Mouse (Mus musculus): ENCODE data around the gene Fbxo28. TPM values are rescaled to one million over a fixed set of nuclear protein-coding genes. Genes with fewer than 3 reads are reported as not detected.
A peak's percentile ranks its signal among the peaks of the same experiment; 100 is the strongest.

Fbxo28 gene
- polyA plus RNA-seq, 2 experiments, result 3.8 to 7.1 TPM

DNA sequence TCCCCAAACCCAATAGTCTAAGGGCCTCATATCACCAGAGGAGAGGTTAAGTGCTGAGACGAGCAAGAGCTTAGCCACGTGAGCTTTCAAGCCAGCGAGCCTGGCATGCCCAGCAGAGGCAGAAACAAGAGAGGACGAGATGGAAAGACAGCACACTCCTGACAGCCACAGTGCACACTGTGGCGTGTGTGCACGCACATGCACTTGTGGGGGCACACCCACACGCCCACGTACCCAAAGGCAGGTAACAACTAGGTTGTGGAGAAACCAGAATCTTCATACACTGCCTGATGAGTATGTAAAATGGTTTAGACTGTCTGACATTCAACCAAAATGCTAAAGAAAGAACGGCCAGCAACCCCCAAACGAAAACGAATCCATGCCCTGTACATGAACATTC is 60.9 kb downstream of the Fbxo28 start:
- no peak for DNase-seq (ENCODE audit: low read depth in 3 of 3, low spot score in 3 of 3)

DNA sequence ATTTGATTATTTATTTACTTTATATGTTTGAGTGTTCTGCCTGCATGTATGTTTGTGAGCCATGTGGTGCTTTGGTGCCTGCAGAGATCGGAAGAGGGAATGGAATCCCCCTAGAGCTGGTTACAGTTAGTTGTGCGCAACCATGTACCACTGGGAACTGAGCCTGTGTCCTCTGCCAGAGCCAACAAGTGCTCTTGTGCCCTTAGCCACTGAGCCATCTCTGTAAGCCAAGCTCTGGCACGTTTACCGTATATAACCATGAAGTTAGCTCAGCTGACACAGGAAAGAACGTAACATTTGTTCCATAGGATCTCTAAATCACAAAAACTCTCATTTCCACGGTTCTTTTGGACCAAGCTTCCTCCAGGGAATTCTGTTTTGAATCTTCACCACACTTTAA is 61.4 kb downstream of the Fbxo28 start:
- peaks cover 18 to 24% of the 10 kb centered on the region in 2 experiments for H3K4me1 ChIP-seq (replicated peaks; ENCODE audit: control insufficient read depth in 2 of 2, insufficient read depth in 2 of 2, low read length in 1 of 2)
- H3K27ac ChIP-seq, result no peak overlapping the region
- no peak for ATAC-seq (ENCODE audit: insufficient read depth)
- no peak overlapping the region for H3K4me3 ChIP-seq (ENCODE audit: insufficient read depth in 1 of 2, low read depth in 2 of 2, low read length in 2 of 2)
- H3K4me2 ChIP-seq (ENCODE audit: low read depth), result peak overlapping the region; percentile 91
- H3K9ac ChIP-seq (replicated peaks), result 0 out of 2 replicates have a peak overlapping the region, but pooled peaks have one; percentile 24
- H3K36me3 ChIP-seq (replicated peaks; ENCODE audit: control insufficient read depth, insufficient read depth, low read depth), result peaks cover 39% of the 10 kb centered on the region
- no peaks in the 10 kb centered on the region for H3K9me3 ChIP-seq (ENCODE audit: control insufficient read depth, low read length)
- no peak for DNase-seq (ENCODE audit: low read depth in 3 of 3, low spot score in 3 of 3)
- H3K27me3 ChIP-seq (ENCODE audit: control insufficient read depth, insufficient read depth, low read length), result no peaks in the 10 kb centered on the region
- WGBS (ENCODE audit: insufficient replicate concordance), result 83% methylated on average over 6 of the region's 6 CpGs
- no peak for TF ChIP-seq EP300 (IDR thresholded peaks at IDR 0.05; ENCODE audit: low read depth)
- no peak for TF ChIP-seq CTCF (IDR thresholded peaks at IDR 0.05; ENCODE audit: low read depth)

More for the DNA sequence above, 60.9 kb downstream of the Fbxo28 start:
- Histone ChIP-seq H3K27ac (peak overlapping the region; percentile 81), H3K9ac (replicated peaks) (peak overlapping the region; percentile 95; the same call in 1 of the 2 replicates), H3K9me3 (ENCODE audit: control insufficient read depth, low read length) (no peaks in the 10 kb centered on the region), H3K27me3 (ENCODE audit: control insufficient read depth, insufficient read depth, low read length) (no peaks in the 10 kb centered on the region), H3K4me3 (ENCODE audit: insufficient read depth in 1 of 2, low read depth in 2 of 2, low read length in 2 of 2) (peak overlapping the region; percentile 8 to 93; a peak in 3 of 4 replicates), H3K36me3 (replicated peaks; ENCODE audit: control insufficient read depth, insufficient read depth, low read depth) (peaks cover 37% of the 10 kb centered on the region), H3K4me1 (replicated peaks; ENCODE audit: control insufficient read depth in 2 of 2, insufficient read depth in 2 of 2, low read length in 1 of 2) (peaks cover 18 to 24% of the 10 kb centered on the region in 2 experiments), H3K4me2 (ENCODE audit: low read depth) (peak overlapping the region; percentile 91)
- WGBS (ENCODE audit: insufficient replicate concordance), result 60% methylated on average over 11 of the region's 11 CpGs
- TF ChIP-seq EP300 (IDR thresholded peaks at IDR 0.05; ENCODE audit: low read depth), result no peak
- no peak for TF ChIP-seq CTCF (IDR thresholded peaks at IDR 0.05; ENCODE audit: low read depth)
- no peak for ATAC-seq (ENCODE audit: insufficient read depth)

DNA sequence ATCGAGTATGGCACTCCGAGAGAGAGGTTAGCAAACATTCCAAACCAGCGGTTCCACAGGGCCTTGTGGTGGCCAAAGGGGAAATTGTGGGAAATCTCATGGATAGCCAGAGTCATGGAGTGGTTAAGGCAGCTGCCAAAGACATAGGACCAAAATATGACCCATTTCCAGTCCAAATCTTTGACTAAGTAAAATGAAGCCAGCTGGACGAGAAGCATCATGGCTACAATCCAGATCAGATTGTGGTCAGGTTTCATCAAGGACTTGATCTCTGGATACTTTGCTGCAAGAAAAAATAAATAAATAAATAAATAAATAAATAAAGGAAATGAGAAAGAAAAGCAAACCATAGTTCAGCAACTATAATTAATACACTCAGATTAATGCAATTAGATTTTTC is 62.0 kb downstream of the Fbxo28 start:
- H3K4me2 ChIP-seq (ENCODE audit: low read depth), result no peak overlapping the region
- no peak for TF ChIP-seq EP300 (IDR thresholded peaks at IDR 0.05; ENCODE audit: low read depth)
- TF ChIP-seq CTCF (IDR thresholded peaks at IDR 0.05; ENCODE audit: low read depth), result no peak
- H3K27ac ChIP-seq, result no peak overlapping the region
- no peaks in the 10 kb centered on the region for H3K27me3 ChIP-seq (ENCODE audit: control insufficient read depth, insufficient read depth, low read length)
- H3K36me3 ChIP-seq (replicated peaks; ENCODE audit: control insufficient read depth, insufficient read depth, low read depth), result peaks cover 41% of the 10 kb centered on the region
- DNase-seq (ENCODE audit: low read depth in 3 of 3, low spot score in 3 of 3), result no peak
- no peak overlapping the region for H3K4me3 ChIP-seq (ENCODE audit: insufficient read depth in 1 of 2, low read depth in 2 of 2, low read length in 2 of 2)
- no peaks in the 10 kb centered on the region for H3K9me3 ChIP-seq (ENCODE audit: control insufficient read depth, low read length)
- WGBS (ENCODE audit: insufficient replicate concordance), result 82% methylated on average over 4 of the region's 4 CpGs
- no peak overlapping the region for H3K9ac ChIP-seq (replicated peaks)
- H3K4me1 ChIP-seq (replicated peaks; ENCODE audit: control insufficient read depth in 2 of 2, insufficient read depth in 2 of 2, low read length in 1 of 2), result peaks cover 18 to 24% of the 10 kb centered on the region in 2 experiments
- no peak for ATAC-seq (ENCODE audit: insufficient read depth)

DNA sequence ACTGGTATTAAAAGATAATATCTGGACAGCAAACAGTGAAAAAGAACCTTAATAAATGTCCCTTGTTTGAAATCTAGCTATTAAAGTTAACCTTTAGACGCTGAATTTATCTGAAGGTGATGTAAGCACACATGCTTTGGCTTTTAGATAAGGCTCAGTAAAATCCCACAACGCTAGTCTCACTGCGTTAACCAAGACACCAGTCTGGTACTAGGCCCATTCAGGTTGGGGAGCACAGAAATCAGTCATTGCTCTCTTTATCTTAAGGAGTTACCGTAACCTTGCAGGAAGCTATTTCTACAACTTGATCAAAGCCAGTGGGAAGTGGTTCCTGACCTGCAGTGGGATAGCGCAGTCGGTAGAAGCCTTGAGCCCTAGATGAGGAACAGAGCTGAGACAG is 66.3 kb downstream of the Fbxo28 start:
- H3K9me3 ChIP-seq (ENCODE audit: control insufficient read depth, low read length), result no peaks in the 10 kb centered on the region
- ATAC-seq (ENCODE audit: insufficient read depth) (no peak), DNase-seq (ENCODE audit: low read depth in 3 of 3, low spot score in 3 of 3) (no peak)
- H3K27me3 ChIP-seq (ENCODE audit: control insufficient read depth, insufficient read depth, low read length), result no peaks in the 10 kb centered on the region
- H3K36me3 ChIP-seq (replicated peaks; ENCODE audit: control insufficient read depth, insufficient read depth, low read depth), result peaks cover 46% of the 10 kb centered on the region
- no peak for TF ChIP-seq EP300 (IDR thresholded peaks at IDR 0.05; ENCODE audit: low read depth)
- no peak for TF ChIP-seq CTCF (IDR thresholded peaks at IDR 0.05; ENCODE audit: low read depth)
- H3K4me3 ChIP-seq (ENCODE audit: insufficient read depth in 1 of 2, low read depth in 2 of 2, low read length in 2 of 2), result no peak overlapping the region
- H3K4me1 ChIP-seq (replicated peaks; ENCODE audit: control insufficient read depth in 2 of 2, insufficient read depth in 2 of 2, low read length in 1 of 2), result peaks cover 0 to 2% of the 10 kb centered on the region in 2 experiments; a peak in 3 of 4 replicates
- H3K27ac ChIP-seq, result no peak overlapping the region
- WGBS (ENCODE audit: insufficient replicate concordance), result 65% methylated on average over 6 of the region's 6 CpGs
- H3K4me2 ChIP-seq (ENCODE audit: low read depth), result no peak overlapping the region
- no peak overlapping the region for H3K9ac ChIP-seq (replicated peaks)

DNA sequence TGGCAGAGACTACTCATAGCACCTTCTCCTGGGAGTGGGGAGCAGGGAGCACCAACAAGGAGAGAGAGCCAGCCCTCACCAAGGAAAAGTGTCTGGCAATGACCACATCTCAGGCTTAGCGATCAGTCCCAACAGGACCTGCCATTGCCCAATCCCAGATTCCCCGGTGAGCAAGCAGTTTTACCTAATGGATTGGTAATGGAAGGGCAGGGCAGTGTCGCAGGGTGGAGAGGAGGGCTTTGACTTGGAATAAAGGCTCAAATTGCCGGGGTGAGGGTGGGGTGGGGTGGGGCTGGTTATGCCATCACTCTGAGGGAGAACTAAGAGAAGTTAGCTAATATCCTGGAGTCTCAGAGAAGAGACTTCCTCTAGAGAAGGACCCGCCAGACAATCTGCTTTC is 69.8 kb downstream of the Fbxo28 start:
- ATAC-seq (ENCODE audit: insufficient read depth) (no peak), DNase-seq (ENCODE audit: low read depth in 3 of 3, low spot score in 3 of 3) (no peak)
- no peak for TF ChIP-seq CTCF (IDR thresholded peaks at IDR 0.05; ENCODE audit: low read depth)
- TF ChIP-seq EP300 (IDR thresholded peaks at IDR 0.05; ENCODE audit: low read depth), result no peak
- Histone ChIP-seq H3K9ac (replicated peaks) (no peak overlapping the region), H3K4me1 (replicated peaks; ENCODE audit: control insufficient read depth in 2 of 2, insufficient read depth in 2 of 2, low read length in 1 of 2) (0 out of 4 replicates have a peak, but pooled peaks cover 0 to 3% of the 10 kb centered on the region in 2 experiments), H3K4me3 (ENCODE audit: insufficient read depth in 1 of 2, low read depth in 2 of 2, low read length in 2 of 2) (no peak overlapping the region), H3K27me3 (ENCODE audit: control insufficient read depth, insufficient read depth, low read length) (no peaks in the 10 kb centered on the region), H3K36me3 (replicated peaks; ENCODE audit: control insufficient read depth, insufficient read depth, low read depth) (peaks cover 18% of the 10 kb centered on the region), H3K4me2 (ENCODE audit: low read depth) (no peak overlapping the region), H3K27ac (no peak overlapping the region), H3K9me3 (ENCODE audit: control insufficient read depth, low read length) (no peaks in the 10 kb centered on the region)
- 57% methylated on average over 5 of the region's 5 CpGs for WGBS (ENCODE audit: insufficient replicate concordance)

Data from liver, embryonic 14.5 days (tissue).